Mouse (Mus musculus) C2C12 (cell line): ENCODE measurements around the gene Tnfrsf21. TPM values are rescaled to one million over a fixed set of nuclear protein-coding genes. Genes with fewer than 3 reads are reported as not detected.
A peak's percentile ranks its signal among the peaks of the same experiment; 100 is the strongest.

Experiments used
- H3K27me3 ChIP-seq: one replicate; pipeline ENCODE4 v1.6.1; 2011; ENCODE audit not compliant: control insufficient read depth, insufficient read depth, insufficient read length
- H3K36me3 ChIP-seq: one replicate; pipeline ENCODE4 v1.6.1; 2011; ENCODE audit not compliant: control insufficient read depth, insufficient read depth
- H3K4me3 ChIP-seq: one replicate; pipeline ENCODE4 v1.5.1; 2011; ENCODE audit warnings: mild to moderate bottlenecking, control low read depth; ENCODE audit not compliant: poor library complexity, insufficient read depth, severe bottlenecking
- H3K79me2 ChIP-seq: one replicate; pipeline ENCODE4 v1.6.1; 2011; ENCODE audit not compliant: control insufficient read depth, insufficient read depth
- H3K79me3 ChIP-seq: one replicate; pipeline ENCODE4 v1.6.1; 2011; ENCODE audit warnings: low read depth, control low read depth
- H3ac ChIP-seq: one replicate; pipeline ENCODE3; 2011; ENCODE audit warnings: low read depth; ENCODE audit not compliant: control insufficient read depth, insufficient read length
- CEBPB ChIP-seq: IDR thresholded peaks from one replicate; pipeline ENCODE4 v1.6.1; 2011; ENCODE audit warnings: low read depth, mild to moderate bottlenecking, control low read depth, moderate library complexity
- CTCF ChIP-seq: IDR thresholded peaks from one replicate; pipeline ENCODE4 v1.5.1; 2011; ENCODE audit not compliant: control insufficient read depth, insufficient read depth, insufficient read length
- FOSL1 ChIP-seq: IDR thresholded peaks from one replicate; pipeline ENCODE4 v1.8.0; 2011; ENCODE audit warnings: mild to moderate bottlenecking, low read length; ENCODE audit not compliant: poor library complexity, insufficient read depth, severe bottlenecking
- MAX ChIP-seq: IDR thresholded peaks from one replicate; pipeline ENCODE4 v1.6.1; 2011; ENCODE audit warnings: mild to moderate bottlenecking, control low read depth
- MYOD1 ChIP-seq: IDR thresholded peaks from one replicate; pipeline ENCODE4 v1.6.1; 2011; ENCODE audit warnings: low read depth; ENCODE audit not compliant: control insufficient read depth, insufficient read length
- MYOG ChIP-seq: IDR thresholded peaks from one replicate; pipeline ENCODE4 v1.6.1; 2011; ENCODE audit not compliant: control insufficient read depth, insufficient read length; ENCODE audit errors: extremely low read depth
- USF1 ChIP-seq: IDR thresholded peaks from one replicate; pipeline ENCODE4 v1.6.1; 2011; ENCODE audit warnings: low read depth, mild to moderate bottlenecking, control low read depth, moderate library complexity
- polyA plus RNA-seq: library from polyadenylated mRNA; unstranded; fragments of >200 nt; fragmentation: generic; extraction: Trizol; gene quantifications from one replicate; pipeline ENCODE4 v1.2.1, GENCODE M21; 2012; ENCODE audit warnings: missing spikeins

The Tnfrsf21 gene
- polyA plus RNA-seq, 1 experiment, result 4.6 TPM

- Histone ChIP-seq H3K36me3 (no peaks in the 10 kb centered on the region), H3K79me2 (no peaks in the 10 kb centered on the region), H3K4me3 (no peak overlapping the region), H3ac (no peak overlapping the region), H3K27me3 (no peaks in the 10 kb centered on the region), H3K79me3 (no peaks in the 10 kb centered on the region)
- TF ChIP-seq MYOG, result no peak
- TF ChIP-seq MAX, result no peak
- no peak for TF ChIP-seq MYOD1
- no peak for TF ChIP-seq FOSL1
- TF ChIP-seq USF1, result no peak
- TF ChIP-seq CEBPB, result no peak
- no peak for TF ChIP-seq CTCF
Observed at GRCm38 (mm10) chr17:42982568-42982967, 33.8 kb upstream of the Tnfrsf21 start.

GRCm38 (mm10) chr17:42985837-42986589 is 30.3 kb upstream of the Tnfrsf21 start:
- no peaks in the 10 kb centered on the region for H3K79me3 ChIP-seq
- H3K27me3 ChIP-seq, result no peaks in the 10 kb centered on the region
- no peak overlapping the region for H3K4me3 ChIP-seq
- no peak for TF ChIP-seq CEBPB
- TF ChIP-seq MYOG, result no peak
- no peak for TF ChIP-seq MAX
- no peak for TF ChIP-seq USF1
- no peak for TF ChIP-seq MYOD1
- no peak for TF ChIP-seq FOSL1
- no peak for TF ChIP-seq CTCF
- no peaks in the 10 kb centered on the region for H3K79me2 ChIP-seq
- H3K36me3 ChIP-seq, result no peaks in the 10 kb centered on the region
- no peak overlapping the region for H3ac ChIP-seq

GRCm38 (mm10) chr17:42987692-42988091 is 28.7 kb upstream of the Tnfrsf21 start:
- TF ChIP-seq MAX, result no peak
- Histone ChIP-seq H3ac (no peak overlapping the region), H3K36me3 (no peaks in the 10 kb centered on the region), H3K27me3 (no peaks in the 10 kb centered on the region), H3K79me2 (no peaks in the 10 kb centered on the region), H3K79me3 (no peaks in the 10 kb centered on the region), H3K4me3 (no peak overlapping the region)

- TF ChIP-seq USF1 (no peak), CTCF (peak; percentile 27), FOSL1 (peak; percentile 75)
- no peaks in the 10 kb centered on the region for H3K27me3 ChIP-seq
- no peak overlapping the region for H3K4me3 ChIP-seq
- H3ac ChIP-seq, result no peak overlapping the region
- no peaks in the 10 kb centered on the region for H3K36me3 ChIP-seq
- H3K79me2 ChIP-seq, result no peaks in the 10 kb centered on the region
- H3K79me3 ChIP-seq, result no peaks in the 10 kb centered on the region
Observed at GRCm38 (mm10) chr17:42989981-42990380, 26.4 kb upstream of the Tnfrsf21 start.

GRCm38 (mm10) chr17:42991112-42991511 is 25.2 kb upstream of the Tnfrsf21 start:
- Histone ChIP-seq H3ac (no peak overlapping the region), H3K27me3 (no peaks in the 10 kb centered on the region), H3K4me3 (no peak overlapping the region), H3K79me2 (no peaks in the 10 kb centered on the region), H3K36me3 (no peaks in the 10 kb centered on the region), H3K79me3 (no peaks in the 10 kb centered on the region)
- TF ChIP-seq MYOG, result no peak
- TF ChIP-seq FOSL1, result no peak
- no peak for TF ChIP-seq USF1
- no peak for TF ChIP-seq CEBPB
- no peak for TF ChIP-seq MYOD1
- no peak for TF ChIP-seq MAX
- no peak for TF ChIP-seq CTCF

GRCm38 (mm10) chr17:42999446-42999977 is 16.8 kb upstream of the Tnfrsf21 start:
- H3K79me2 ChIP-seq, result no peaks in the 10 kb centered on the region

More at GRCm38 (mm10) chr17:42999446-42999977, 16.8 kb upstream of the Tnfrsf21 start:
- Histone ChIP-seq H3K4me3 (no peak overlapping the region), H3K36me3 (no peaks in the 10 kb centered on the region), H3ac (no peak overlapping the region), H3K27me3 (no peaks in the 10 kb centered on the region), H3K79me3 (no peaks in the 10 kb centered on the region)
- TF ChIP-seq CTCF, result no peak
- TF ChIP-seq MAX, result no peak
- TF ChIP-seq FOSL1, result no peak
- TF ChIP-seq MYOG, result no peak
- TF ChIP-seq MYOD1, result no peak
- TF ChIP-seq CEBPB, result no peak
- no peak for TF ChIP-seq USF1
